Mouse (Mus musculus): Measurements from ENCODE around the gene E2f8.
A peak's percentile ranks its signal among the peaks of the same experiment; 100 is the strongest.

E2f8 gene

DNA sequence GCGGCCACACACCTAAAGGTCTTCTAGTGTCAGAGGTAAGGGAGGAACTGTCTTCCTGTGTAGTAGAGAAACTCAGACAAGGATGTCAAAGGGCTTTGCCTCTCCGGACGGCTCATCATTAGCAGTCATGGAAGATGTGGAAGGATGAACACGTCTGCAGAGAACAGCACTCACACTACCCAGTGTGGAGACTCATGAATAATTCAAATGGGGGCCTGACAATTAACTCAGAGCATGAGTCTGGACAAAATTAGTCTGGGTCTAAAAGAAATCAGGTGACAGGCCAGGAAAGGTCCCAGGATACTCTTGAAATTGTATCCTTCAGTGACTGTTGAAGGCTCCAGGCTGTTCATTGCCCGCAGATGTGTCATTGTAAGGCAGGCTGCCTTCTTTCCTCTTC, 9.6 kb upstream of the E2f8 start:
- no peak for DNase-seq (ENCODE audit: low spot score in 2 of 2)

GRCm38 (mm10) chr7:48888751-48889150, 7.4 kb upstream of the E2f8 start:
- DNase-seq (ENCODE audit: low spot score in 2 of 2): no peak

- DNase-seq (ENCODE audit: low spot score in 2 of 2): no peak
Measured at GRCm38 (mm10) chr7:48887973-48888372, 6.6 kb upstream of the E2f8 start.

DNA sequence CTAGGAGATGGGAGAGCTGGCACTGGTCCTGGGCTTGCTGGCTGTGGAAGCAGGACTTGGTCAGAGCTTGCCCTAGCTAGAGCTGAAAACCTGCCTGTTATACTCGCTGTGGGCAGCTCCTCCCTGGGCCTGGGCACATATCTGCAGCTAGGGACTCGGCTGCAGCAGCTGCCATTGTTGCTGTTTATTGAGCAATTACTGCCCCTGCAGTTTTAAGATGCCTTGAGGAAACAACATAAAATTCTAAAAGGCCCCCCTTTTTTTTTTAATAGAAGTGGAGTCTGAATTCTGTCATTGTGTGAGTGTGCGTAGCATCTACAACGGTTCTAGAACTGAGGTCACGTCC, 2.8 kb upstream of the E2f8 start:
- DNase-seq (ENCODE audit: low spot score in 2 of 2): no peak

DNA sequence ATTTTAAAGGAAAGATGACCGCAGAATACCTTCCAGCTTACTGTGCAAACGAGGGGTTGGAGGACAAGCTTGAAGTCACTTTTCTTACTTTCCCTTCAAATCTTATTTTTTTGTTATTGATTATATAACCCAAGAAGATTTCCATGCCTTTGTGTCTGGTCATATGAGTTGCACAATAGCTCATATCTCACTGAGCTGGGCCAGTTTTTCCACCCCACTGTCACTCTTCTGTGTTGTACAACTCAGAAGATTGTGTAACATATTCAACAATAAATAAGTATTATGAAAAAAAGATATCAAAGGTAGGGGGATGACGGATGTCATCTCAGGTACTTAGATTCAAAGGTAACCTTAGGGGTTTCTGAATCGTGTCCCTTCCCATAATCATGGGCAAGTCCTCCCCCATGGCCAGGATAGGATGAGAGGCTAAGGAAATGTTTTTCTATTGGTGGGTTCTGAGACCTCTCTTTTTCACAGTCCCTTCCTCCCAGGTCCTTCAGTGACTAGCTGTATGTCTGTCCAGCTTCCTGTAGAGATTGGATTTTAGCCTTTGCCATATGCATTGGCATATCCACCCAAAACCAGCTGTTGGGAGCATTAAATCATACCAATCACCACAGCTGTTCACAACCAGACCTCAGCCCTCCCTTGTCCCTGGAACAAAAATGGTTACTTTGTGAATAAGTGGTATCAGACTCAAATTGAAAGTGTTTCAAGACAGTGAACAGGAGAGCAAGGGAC, 2.3 kb upstream of the E2f8 start:
- no peak for DNase-seq (ENCODE audit: low spot score in 2 of 2)

GRCm38 (mm10) chr7:48881971-48882609, 694 bp upstream of the E2f8 start:
- no peak for DNase-seq (ENCODE audit: low spot score in 2 of 2)

GRCm38 (mm10) chr7:48880591-48881481, 560 bp downstream of the E2f8 start:
- DNase-seq (ENCODE audit: low spot score in 2 of 2): peak; percentile 94 to 96

DNA sequence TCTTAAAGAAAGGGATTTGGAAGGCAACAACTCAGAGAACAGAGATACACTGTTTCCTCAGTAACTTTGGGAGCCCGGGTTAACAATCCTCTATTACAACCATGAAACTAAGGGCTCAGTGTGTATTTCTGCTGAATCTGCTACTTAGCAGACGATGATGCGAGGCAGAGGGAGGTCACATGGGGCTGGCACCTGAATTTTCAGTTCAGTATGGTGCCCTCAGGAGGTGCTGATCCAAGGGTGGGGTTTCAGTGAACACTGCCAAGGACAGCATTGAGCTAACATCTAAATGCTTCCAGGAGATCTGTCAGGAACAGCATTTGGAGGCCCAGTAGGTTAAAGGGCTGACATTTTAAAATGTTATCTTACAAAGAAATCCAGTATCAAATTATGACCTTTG, 1.8 kb downstream of the E2f8 start:
- DNase-seq (ENCODE audit: low spot score in 2 of 2): no peak

DNA sequence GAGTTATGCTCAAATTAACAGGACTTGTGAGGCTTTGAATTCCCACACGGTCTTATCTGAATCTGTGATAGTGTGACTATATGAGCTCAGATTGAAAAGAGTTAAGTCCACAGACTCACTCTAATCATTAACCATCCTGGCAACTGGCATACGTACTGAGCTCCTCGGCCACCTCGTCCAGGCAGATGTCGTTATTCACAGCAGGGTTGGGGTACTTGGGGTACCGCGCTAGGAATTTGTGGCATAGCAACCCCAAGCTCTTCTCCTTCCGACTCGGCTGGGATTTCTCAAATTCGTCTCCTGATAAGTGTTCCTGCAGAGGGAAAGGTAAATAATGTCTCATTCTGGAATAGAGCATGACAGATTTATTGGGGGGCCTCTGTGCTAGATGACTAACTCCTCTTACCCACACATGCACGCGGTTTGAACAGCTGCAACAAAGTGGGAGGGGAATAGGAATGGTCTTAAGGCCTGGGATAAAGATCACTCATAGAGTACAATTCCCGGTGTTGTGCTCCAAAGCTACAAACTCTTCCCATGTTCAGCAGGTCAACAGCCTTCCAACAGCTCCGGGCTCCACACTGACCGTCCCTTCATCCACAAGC, 3.5 kb downstream of the E2f8 start:
- DNase-seq (ENCODE audit: low spot score in 2 of 2): no peak

- DNase-seq (ENCODE audit: low spot score in 2 of 2): peak; percentile 34 to 41
Measured at GRCm38 (mm10) chr7:48876526-48876925, 4.9 kb downstream of the E2f8 start.

DNA sequence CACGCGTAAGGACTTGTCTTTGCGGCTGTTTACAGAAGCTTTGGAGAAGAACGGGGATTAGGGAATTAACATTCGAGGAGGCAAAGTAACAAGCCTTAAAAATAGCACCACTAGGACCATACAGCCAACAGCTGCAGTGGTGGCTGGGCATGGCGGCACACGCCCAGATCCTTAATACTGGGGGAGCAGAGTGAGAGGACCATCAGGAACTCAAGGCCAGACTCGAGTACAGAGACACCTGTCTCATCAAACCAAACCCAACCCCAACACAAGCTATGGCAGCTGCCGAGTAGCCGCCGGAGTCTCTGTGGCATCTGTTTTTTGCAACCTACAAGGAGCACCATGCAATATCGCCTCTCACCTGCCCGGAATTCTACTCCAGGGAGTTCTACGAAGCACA, 6.3 kb downstream of the E2f8 start:
- DNase-seq (ENCODE audit: low spot score in 2 of 2): no peak

GRCm38 (mm10) chr7:48871292-48871691, 10.1 kb downstream of the E2f8 start:
- no peak for DNase-seq (ENCODE audit: low spot score in 2 of 2)

GRCm38 (mm10) chr7:48870579-48871180, 10.7 kb downstream of the E2f8 start:
- DNase-seq (ENCODE audit: low spot score in 2 of 2): no peak

DNA sequence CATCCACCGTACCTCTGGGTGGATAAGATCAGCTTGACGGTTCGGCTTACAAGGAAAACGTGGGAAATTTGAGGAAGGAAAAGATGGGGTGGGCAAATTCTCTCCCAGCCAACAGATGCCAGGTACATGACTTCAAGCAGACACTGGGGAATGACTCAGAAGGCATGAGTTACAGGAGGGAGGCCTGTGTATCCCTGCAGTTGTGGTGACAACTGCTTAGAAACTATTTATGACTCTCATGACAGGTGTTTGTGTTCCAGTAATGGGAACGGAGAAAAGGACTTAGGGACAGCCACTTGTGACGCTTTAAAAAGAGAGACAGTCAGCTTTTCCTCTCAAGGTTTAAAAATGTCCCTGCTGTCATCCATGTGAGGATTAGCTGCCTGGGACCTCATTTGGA, 11.3 kb downstream of the E2f8 start:
- DNase-seq (ENCODE audit: low spot score in 2 of 2): no peak

GRCm38 (mm10) chr7:48867576-48867975, 13.8 kb downstream of the E2f8 start:
- no peak for DNase-seq (ENCODE audit: low spot score in 2 of 2)

- no peak for DNase-seq (ENCODE audit: low spot score in 2 of 2)
Measured at GRCm38 (mm10) chr7:48864671-48865458, 16.5 kb downstream of the E2f8 start.

DNA sequence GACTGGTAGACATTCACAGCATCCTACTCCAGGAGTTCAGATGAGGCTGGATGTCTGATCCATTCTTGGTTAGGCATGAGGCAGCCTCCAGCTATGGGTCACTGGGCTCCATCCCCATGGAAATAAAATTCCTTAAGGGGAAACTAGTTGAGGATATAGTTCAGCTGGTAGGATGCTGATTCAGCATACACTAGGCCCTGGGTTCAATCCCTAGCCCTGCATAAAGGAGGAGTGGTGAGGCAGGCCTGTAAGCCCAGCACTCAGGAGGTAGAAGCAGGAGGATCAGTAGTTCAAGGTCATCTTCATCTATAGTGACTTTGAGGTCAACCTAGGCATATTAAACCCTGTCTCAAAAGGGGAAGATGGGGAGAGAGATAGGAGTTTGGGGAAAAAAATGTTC, 17.2 kb downstream of the E2f8 start:
- DNase-seq (ENCODE audit: low spot score in 2 of 2): no peak

DNA sequence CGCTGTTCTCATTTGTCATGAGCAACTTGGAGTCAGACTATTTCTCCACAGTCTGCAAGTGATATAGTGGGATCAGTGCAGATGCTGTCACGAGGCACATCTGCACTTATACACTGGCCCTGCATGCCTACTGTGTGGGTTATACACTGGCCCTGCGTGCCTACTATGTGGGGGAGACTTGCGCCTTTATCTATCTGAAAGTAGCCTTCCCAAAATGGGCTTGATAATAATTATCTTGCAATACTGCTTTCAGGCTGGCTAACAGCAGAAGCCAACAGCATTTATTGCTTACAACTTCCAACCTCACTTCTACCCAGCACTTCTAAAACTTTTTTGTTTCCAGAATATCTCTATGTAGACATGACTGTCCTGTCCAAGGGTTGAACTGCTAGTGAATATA, 19.6 kb downstream of the E2f8 start:
- no peak for DNase-seq (ENCODE audit: low spot score in 2 of 2)

GRCm38 (mm10) chr7:48860948-48861347, 20.4 kb downstream of the E2f8 start:
- no peak for DNase-seq (ENCODE audit: low spot score in 2 of 2)

- DNase-seq (ENCODE audit: low spot score in 2 of 2): no peak
Measured at GRCm38 (mm10) chr7:48859362-48859761, 22.0 kb downstream of the E2f8 start.

- DNase-seq (ENCODE audit: low spot score in 2 of 2): no peak
Measured at GRCm38 (mm10) chr7:48858257-48858656, 23.1 kb downstream of the E2f8 start.

Measured in natural killer cell, adult 2 months (primary cell).